Mouse (Mus musculus): ENCODE data around the gene Sema6b.

Sema6b gene

GRCm38 (mm10) chr17:56146131-56146530, 6.0 kb upstream of the Sema6b start:
- no peak for DNase-seq (ENCODE audit: low spot score)

GRCm38 (mm10) chr17:56144546-56144945, 4.4 kb upstream of the Sema6b start:
- no peak for DNase-seq (ENCODE audit: low spot score)

GRCm38 (mm10) chr17:56141702-56142605, 1.8 kb upstream of the Sema6b start:
- no peak for DNase-seq (ENCODE audit: low spot score)

GRCm38 (mm10) chr17:56139355-56139754, 788 bp downstream of the Sema6b start:
- no peak for DNase-seq (ENCODE audit: low spot score)

- no peak for DNase-seq (ENCODE audit: low spot score)
Observed at GRCm38 (mm10) chr17:56137839-56138613, 2.1 kb downstream of the Sema6b start.

- no peak for DNase-seq (ENCODE audit: low spot score)
Observed at GRCm38 (mm10) chr17:56136558-56136957, 3.6 kb downstream of the Sema6b start.

GRCm38 (mm10) chr17:56134463-56134971, 5.6 kb downstream of the Sema6b start:
- DNase-seq (ENCODE audit: low spot score) = no peak

- no peak for DNase-seq (ENCODE audit: low spot score)
Observed at GRCm38 (mm10) chr17:56133457-56134363, 6.4 kb downstream of the Sema6b start.

- DNase-seq (ENCODE audit: low spot score) = no peak
Observed at GRCm38 (mm10) chr17:56132661-56133060, 7.5 kb downstream of the Sema6b start.

- no peak for DNase-seq (ENCODE audit: low spot score)
Observed at GRCm38 (mm10) chr17:56131814-56132213, 8.3 kb downstream of the Sema6b start.

- no peak for DNase-seq (ENCODE audit: low spot score)
Observed at GRCm38 (mm10) chr17:56131136-56131535, 9.0 kb downstream of the Sema6b start.

- DNase-seq (ENCODE audit: low spot score) = no peak
Observed at GRCm38 (mm10) chr17:56128246-56128645, 11.9 kb downstream of the Sema6b start.

GRCm38 (mm10) chr17:56126175-56126574, 14.0 kb downstream of the Sema6b start:
- no peak for DNase-seq (ENCODE audit: low spot score)

GRCm38 (mm10) chr17:56125276-56125630, 14.9 kb downstream of the Sema6b start:
- no peak for DNase-seq (ENCODE audit: low spot score)

- no peak for DNase-seq (ENCODE audit: low spot score)
Observed at GRCm38 (mm10) chr17:56124377-56125275, 15.5 kb downstream of the Sema6b start.

GRCm38 (mm10) chr17:56123681-56124340, 16.3 kb downstream of the Sema6b start:
- no peak for DNase-seq (ENCODE audit: low spot score)

GRCm38 (mm10) chr17:56123161-56123560, 17.0 kb downstream of the Sema6b start:
- no peak for DNase-seq (ENCODE audit: low spot score)

- no peak for DNase-seq (ENCODE audit: low spot score)
Observed at GRCm38 (mm10) chr17:56121826-56122225, 18.3 kb downstream of the Sema6b start, which contains the start of gene Lrg1. Gene Lrg1, minus strand, starts transcription at chr17:56122001.

GRCm38 (mm10) chr17:56119981-56120880, 19.9 kb downstream of the Sema6b start:
- no peak for DNase-seq (ENCODE audit: low spot score)
